Mouse (Mus musculus) neutrophil, adult 5-6 weeks (primary cell): ENCODE results near the gene Rnf34. TPM values are rescaled to one million over a fixed set of nuclear protein-coding genes. Genes with fewer than 3 reads are reported as not detected.
A peak's percentile ranks its signal among the peaks of the same experiment; 100 is the strongest.

ENCODE experiments used
- ATAC-seq: fragments of 151-379, 151-347 bp; 2 replicates; pipeline ENCODE4 v1.8.0; 2017; ENCODE audit warnings: mild to moderate bottlenecking, moderate TSS enrichment; ENCODE audit not compliant: insufficient number of reproducible peaks, poor library complexity, low FRiP score, severe bottlenecking; ENCODE audit errors: extremely low read depth
- total RNA-seq: library from RNA; stranded (forward); fragments of 200-1000 nt; gene quantifications from 2 replicates; pipeline ENCODE4 v1.2.3, GENCODE M21; 2017

Rnf34 gene
- total RNA-seq, 1 experiment from 2014 or later = 28.2 TPM

GRCm38 (mm10) chr5:122894821-122895220, 45.0 kb downstream of the Rnf34 start:
- ATAC-seq = peak; percentile 37; the same call in 1 of the 2 replicates

GRCm38 (mm10) chr5:122898153-122898552, 48.3 kb downstream of the Rnf34 start:
- no peak for ATAC-seq

- no peak for ATAC-seq
These were observed 49.3 kb downstream of the Rnf34 start for GRCm38 (mm10) chr5:122898963-122899776.

- peak; percentile 72 for ATAC-seq
These were observed 50.1 kb downstream of the Rnf34 start for GRCm38 (mm10) chr5:122899777-122900557.

GRCm38 (mm10) chr5:122900558-122901171, 50.8 kb downstream of the Rnf34 start:
- no peak for ATAC-seq

GRCm38 (mm10) chr5:122901179-122901578, 51.3 kb downstream of the Rnf34 start:
- ATAC-seq = no peak

- ATAC-seq = no peak
These were observed 51.8 kb downstream of the Rnf34 start for GRCm38 (mm10) chr5:122901666-122902065.

GRCm38 (mm10) chr5:122902228-122902627, 52.4 kb downstream of the Rnf34 start:
- ATAC-seq = no peak

GRCm38 (mm10) chr5:122903165-122903564, 53.3 kb downstream of the Rnf34 start:
- no peak for ATAC-seq

GRCm38 (mm10) chr5:122907182-122907581, 57.3 kb downstream of the Rnf34 start:
- no peak for ATAC-seq

- ATAC-seq = no peak
These were observed 58.2 kb downstream of the Rnf34 start for GRCm38 (mm10) chr5:122908001-122908400.

GRCm38 (mm10) chr5:122909481-122909880, 59.6 kb downstream of the Rnf34 start:
- ATAC-seq = no peak

GRCm38 (mm10) chr5:122912863-122913262, 63.0 kb downstream of the Rnf34 start:
- ATAC-seq = no peak

GRCm38 (mm10) chr5:122916147-122916546, 66.3 kb downstream of the Rnf34 start:
- no peak for ATAC-seq

- no peak for ATAC-seq
These were observed 68.3 kb downstream of the Rnf34 start for GRCm38 (mm10) chr5:122917982-122918711.

GRCm38 (mm10) chr5:122920557-122920956, 70.7 kb downstream of the Rnf34 start:
- no peak for ATAC-seq
